Mouse (Mus musculus) megakaryocyte, adult 5-6 weeks (primary cell): ENCODE measurements at regions not wholly inside any gene's neighbourhood (a gene's known extent, or its start where the extent isn't known, plus 50 kb on each side); places are given as distances from the start of the nearest gene placed in this dataset.
A peak's percentile ranks its signal among the peaks of the same experiment; 100 is the strongest.

Experiments
- ATAC-seq: 2 replicates; pipeline ENCODE4 v1.8.0; 2016; ENCODE audit warnings: mild to moderate bottlenecking, inconsistent platforms; ENCODE audit not compliant: poor library complexity, severe bottlenecking

DNA sequence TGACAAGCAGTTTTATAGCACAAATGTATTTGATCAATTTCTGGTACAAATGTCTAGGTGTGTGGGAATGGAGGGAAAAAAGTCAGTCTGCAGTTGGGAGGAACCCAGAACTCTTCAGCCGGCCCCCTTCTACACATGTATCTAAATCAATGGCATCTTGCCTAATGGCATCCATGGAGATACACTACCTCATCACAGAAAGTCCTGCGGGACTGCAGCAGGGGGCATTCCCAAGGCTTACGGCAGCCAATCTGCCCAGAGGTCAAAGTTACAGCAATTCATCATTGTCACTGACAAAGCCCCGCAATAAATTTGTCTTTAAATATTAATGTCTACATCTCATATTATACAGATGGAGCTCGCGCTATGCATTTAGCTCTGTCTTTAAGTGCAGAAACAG, 135.7 kb upstream of the Arhgap5 start:
- ATAC-seq: no peak

- no peak for ATAC-seq
Observed at GRCm38 (mm10) chr12:52368466-52368865, 135.3 kb upstream of the Arhgap5 start.

GRCm38 (mm10) chr12:52370153-52370710, 133.5 kb upstream of the Arhgap5 start:
- ATAC-seq: no peak

DNA sequence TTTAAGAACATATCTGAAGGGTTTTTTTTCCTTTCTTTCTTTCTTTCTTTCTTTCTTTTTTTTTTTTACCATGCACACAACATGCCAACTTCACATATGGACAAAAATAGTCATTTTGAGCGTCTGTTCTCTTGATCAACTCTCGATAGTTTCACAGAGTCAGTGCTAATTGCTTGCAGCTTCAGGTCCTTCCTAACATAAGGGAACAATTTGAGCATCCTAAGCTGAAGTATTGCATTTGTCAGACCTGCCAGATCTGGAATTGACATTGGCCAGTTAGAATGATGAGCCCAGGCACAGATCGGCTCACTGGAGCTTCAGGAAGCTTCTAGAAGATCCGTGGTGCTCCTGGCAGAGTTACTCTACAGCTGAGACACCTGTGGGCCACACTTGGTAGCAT, 128.7 kb upstream of the Arhgap5 start:
- no peak for ATAC-seq

DNA sequence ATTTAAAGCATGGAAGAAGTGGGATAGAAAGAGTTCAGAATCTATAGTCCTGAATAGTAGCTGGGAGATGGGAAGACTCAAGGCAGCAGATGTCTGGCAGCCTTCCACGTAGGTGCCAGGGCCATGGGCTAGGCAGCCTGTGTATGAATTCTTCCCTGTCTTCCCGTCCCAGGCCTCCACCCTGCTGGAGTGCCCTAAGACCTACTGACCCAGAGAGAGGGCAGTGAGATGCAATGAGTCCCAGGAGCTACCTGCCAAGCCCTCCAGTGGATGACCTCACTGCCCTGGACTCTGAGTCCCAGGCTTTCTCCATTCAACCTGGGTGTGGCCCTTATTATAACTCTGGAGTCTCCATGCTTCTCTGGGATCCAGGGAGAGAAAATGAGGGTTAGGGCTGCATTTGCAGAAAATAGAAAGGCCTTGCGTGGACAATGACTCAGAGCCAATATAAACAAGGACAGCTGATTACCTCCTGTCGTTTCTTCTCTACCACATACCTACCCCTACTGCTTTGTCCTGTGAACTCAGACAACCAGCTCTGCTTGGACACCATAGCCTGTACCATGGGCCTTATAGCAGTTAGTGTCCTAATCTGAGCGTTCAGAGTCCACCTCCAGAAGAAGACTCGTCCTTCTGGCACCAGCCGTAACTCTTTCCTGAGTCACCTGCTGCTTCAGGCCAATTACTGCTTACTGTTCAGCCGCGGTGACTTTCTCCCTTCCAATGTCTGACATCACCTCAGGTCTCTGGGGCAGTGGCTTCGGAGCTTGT, 126.9 kb upstream of the Arhgap5 start:
- no peak for ATAC-seq

- ATAC-seq: no peak
Observed at GRCm38 (mm10) chr12:52377463-52377848, 126.3 kb upstream of the Arhgap5 start.

DNA sequence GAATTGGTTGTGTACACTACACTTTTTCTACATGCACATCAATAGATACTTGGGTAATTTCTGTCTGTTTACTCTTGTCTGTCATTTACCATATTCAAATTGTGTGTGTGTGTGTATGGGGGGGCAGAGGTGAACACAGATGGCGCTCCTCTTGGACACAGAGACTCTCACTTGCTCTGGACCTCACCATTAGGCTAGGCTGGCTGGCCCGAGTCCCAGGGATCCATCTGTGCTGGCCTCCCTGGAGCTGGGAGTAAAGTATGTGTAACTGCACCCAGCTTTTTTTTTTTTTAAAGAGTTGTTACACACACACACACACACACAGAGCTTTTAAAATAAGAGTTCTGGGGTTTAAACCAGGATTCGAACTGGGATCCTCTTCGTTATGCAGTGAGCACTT, 124.5 kb upstream of the Arhgap5 start:
- ATAC-seq: no peak

DNA sequence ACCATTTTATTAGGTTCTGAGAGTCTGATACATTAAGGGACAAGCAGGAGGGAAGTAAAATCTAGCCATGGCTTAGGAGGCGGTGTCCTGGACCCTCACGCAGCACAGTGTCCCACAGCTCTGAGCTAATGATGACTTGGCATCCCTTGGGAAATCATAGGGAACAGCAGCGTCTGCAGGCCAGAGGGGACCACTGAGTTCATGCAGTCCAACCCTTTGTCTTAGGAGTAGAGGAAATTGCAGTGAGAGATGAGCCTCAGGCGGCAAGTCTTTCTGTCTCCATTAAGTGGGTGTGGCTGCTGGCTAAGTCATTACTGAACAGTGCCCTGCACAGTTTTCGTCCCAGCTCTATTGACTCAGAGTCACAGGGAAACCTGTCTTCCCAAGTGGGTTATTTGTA, 123.8 kb upstream of the Arhgap5 start:
- ATAC-seq: no peak

GRCm38 (mm10) chr12:52381161-52381967, 122.4 kb upstream of the Arhgap5 start:
- ATAC-seq: no peak

DNA sequence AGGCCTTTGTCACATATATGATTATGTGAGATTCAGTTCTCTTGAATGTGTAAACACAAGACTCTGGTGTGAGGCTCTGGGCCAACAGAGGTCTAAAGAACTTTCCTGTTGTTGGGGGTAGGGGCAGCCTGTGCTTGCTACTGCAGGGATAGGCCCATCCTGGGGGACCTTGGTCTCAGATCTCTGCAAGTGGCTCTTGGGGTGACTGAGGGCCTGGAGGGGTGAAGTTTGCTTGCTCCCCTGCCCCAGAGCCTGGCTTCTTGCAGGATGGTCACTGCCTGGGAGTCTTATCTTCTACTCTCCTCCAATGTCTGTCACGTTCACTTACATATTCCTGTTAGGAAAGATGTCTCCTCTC, 121.8 kb upstream of the Arhgap5 start:
- no peak for ATAC-seq

DNA sequence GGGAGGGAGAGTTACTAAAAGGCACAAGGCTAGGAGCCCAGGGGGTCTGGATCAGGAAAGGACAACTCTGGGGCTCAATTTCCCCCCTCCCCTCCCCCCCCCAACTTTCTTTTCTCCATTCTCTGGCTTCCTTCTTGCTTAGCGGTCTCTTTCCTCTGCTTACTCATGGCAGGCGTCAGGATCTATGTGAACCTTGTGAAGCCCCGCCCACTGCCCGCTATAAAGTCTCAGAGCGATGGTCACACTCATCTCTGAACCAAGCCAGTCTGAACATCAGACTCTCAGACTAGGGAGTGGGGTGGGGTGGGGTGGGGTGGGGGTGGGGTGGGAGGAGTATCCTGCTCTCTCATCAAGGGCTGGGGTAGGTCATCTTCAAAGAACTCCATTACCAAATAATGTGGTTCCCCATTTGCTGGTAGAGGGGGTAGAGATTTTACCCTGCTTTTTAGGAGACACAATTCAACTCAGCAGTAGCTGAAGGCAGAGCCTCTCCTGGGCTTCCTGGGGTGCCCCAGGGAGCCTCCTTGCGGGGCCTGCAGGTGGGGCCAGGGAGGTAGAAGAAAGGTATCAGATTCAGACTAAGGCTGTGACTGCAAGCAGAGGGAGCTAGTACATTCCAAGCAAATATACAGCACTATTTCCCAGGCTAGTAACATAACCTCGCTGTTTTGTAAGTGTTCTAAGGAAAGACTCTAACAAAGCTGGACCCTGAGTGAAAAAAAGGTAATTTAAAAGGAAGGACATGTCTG, 120.8 kb upstream of the Arhgap5 start:
- peak; percentile 77 for ATAC-seq

GRCm38 (mm10) chr12:52389552-52389951, 114.2 kb upstream of the Arhgap5 start:
- no peak for ATAC-seq

DNA sequence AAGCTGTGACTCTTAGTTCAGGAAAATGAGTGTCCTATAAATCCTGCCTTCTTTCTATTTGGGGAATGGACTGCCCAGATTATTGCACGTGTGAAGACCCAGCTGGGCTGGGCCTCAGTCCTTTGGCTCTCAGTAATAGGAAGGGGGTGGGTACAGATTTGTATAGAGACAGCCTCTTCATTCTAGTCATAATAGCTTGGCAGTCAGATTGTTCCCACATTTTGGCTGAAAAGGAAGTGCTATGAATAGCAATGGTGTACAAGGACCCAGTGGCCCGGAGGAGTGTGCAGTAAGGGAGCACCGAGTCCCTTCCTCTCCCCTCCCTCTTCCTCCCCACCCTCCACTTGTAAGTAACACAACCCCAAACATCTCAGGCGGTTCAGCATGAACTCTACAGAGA, 113.5 kb upstream of the Arhgap5 start:
- ATAC-seq: no peak

- ATAC-seq: no peak
Observed at GRCm38 (mm10) chr12:52392636-52393035, 111.1 kb upstream of the Arhgap5 start.

DNA sequence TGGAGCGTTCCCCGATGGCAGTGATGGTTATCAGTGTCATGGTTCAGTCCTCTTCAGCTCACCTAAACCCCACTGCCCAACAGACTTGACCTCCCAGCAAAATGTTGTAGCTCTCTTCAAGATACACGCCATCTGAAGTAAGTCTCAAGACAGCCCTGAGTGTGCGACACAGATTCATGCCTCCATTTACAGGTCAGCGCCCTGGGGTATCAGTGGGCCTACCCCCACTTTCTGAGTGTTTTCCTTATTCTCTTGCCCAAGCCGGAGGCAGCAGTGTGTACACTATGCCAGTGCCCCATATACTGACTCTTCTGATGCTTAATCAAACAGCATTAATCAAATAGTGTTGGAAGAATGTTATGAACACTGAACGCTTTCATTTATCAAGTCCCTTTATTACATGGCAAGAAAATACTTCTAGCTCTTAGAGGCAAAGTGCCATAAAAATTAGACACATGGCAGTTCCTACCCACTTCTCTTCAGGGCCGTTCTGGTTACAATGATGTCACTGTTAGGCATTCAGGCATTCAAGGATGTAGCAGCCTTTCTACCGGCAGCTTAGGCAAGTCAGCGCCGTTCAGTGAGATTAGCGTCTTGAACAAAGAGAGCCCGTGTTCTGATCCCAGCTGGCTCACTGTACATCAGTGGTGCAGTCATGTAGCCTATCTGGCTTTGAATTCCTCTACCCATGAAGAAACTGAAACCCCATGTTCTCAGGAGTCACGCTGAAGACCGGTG, 109.6 kb upstream of the Arhgap5 start:
- no peak for ATAC-seq

DNA sequence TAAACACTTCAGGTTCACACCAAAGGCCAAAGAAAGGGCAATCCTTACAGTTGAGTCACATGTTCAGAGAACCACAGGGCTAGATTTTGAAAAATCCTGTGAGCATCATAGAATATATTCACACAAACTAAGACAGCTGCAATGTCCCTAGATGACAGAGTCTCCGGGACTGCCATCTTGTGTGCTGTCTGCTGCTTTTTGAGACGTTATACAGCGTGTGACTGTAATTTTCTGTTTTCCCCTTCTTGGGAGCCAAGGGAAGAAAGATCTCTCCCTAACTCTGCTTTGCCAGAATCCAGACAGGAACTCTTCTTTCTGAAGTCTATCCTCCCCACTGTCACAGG, 109.1 kb upstream of the Arhgap5 start:
- ATAC-seq: no peak

DNA sequence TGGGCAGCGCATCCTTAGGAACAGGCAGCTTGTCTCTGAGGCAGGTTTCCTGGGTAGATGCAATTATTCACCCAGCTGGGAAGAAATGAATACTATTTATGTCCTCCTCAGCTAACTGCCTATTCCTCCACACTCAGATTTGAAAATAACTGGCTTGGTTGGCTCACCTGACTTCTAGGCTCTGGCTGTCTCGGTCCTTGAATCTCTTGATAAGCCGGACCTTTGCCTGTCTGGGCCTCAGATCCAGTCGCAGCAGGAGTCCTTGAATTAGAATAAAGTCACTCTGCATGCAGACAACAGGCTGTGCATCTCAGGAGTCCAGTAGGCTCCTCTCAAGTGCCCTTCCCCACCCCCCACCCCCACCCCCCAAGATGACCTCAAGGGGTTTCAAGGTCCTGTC, 108.7 kb upstream of the Arhgap5 start:
- ATAC-seq: no peak

DNA sequence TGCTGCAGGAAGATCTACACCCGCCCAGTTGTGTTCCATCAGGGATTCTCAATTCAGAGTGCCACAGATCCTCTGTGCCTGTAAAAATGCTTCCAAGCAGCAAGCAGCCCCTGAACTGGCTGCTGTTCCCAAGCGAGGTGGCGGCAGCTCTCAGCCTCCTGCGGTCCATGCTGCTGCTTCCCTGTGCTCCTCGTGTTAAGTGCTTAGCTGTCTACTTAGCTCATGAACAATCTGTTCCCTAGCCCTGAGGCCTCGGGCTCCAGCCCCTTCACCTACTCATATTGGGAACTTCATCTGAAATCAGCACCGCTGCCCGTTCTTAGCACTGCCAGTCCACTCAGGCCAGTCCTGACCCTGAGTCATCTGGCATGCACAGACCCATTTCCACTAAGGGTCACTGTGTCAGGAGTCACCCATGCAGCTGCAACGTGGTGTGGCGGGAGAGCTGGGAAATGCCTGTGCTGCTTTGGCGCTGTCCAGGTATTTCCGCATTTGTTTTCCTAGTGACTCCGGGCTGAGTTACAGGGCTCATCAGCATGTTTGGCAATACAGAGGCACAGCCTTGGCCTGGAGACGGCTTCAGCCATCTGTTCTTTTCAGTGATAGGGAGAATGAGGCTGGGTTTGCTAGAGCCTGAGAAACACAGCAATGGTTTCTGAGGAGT, 107.5 kb upstream of the Arhgap5 start:
- ATAC-seq: no peak

DNA sequence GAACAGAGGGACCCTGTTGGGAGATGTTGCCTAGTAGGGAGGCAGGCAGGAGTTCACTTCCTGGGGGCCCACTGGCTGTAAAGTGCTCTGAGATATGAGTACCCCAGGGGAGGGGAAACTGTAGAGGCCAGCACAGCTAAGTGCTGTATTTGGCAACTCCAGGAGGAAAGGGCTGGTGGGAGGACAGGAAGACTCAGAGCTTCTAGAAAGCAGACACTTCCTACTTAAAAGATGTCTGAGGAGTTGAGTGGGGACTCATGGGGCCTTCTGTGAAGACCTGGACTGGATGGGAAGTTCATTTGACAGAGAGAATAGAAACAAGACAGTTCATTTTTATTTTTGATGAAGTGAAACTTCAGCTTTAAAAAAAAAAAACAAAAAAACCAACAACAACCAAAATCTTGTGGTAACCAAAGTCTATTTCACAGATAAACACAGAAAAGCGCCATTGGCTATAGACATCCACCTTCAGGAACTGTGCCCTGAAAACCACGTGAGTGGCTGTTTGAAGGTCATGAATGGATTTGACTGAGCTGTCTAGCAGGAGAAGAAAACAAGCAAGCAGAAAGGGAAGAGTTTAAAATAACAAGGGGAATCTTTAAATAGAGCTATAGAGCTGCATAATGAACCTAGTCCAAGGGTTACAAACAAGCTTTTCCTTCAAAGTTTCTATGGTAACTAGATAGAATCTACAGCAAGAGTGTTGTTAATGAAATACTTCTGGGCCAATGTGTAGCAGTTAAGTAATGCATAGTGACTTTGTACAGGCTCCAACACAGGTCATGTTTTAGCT, 105.9 kb upstream of the Arhgap5 start:
- ATAC-seq: peak; percentile 77
